Mouse (Mus musculus): ENCODE results near the gene Cacna1a.

- TF ChIP-seq E2F4 (IDR thresholded peaks at IDR 0.05; ENCODE audit: borderline replicate concordance, low read depth, low read length), result no peak
- TF ChIP-seq CTCF (IDR thresholded peaks at IDR 0.05 in 2 of 3, conservative IDR thresholded peaks at IDR 0.05 in 1 of 3; ENCODE audit: control insufficient read depth in 1 of 3, insufficient read depth in 1 of 3, low read depth in 2 of 3, low read length in 3 of 3, poor library complexity in 1 of 3, severe bottlenecking in 1 of 3), result no peak
- no peak for TF ChIP-seq HCFC1 (IDR thresholded peaks at IDR 0.05; ENCODE audit: low read depth, low read length)
- no peak for TF ChIP-seq GATA1 (IDR thresholded peaks at IDR 0.05; ENCODE audit: low read depth, low read length)
- TF ChIP-seq POLR2A (IDR thresholded peaks at IDR 0.05; ENCODE audit: control insufficient read depth in 1 of 2, insufficient read depth in 1 of 2, low read depth in 1 of 2, low read length in 2 of 2, poor library complexity in 1 of 2), result no peak
- no peak for TF ChIP-seq MAFK (IDR thresholded peaks at IDR 0.05; ENCODE audit: borderline replicate concordance, low read depth, low read length)
- TF ChIP-seq MAZ (IDR thresholded peaks at IDR 0.05; ENCODE audit: low read depth, low read length), result no peak
- TF ChIP-seq BHLHE40 (IDR thresholded peaks at IDR 0.05; ENCODE audit: borderline replicate concordance, low read depth, low read length), result no peak
- no peak for TF ChIP-seq USF1 (IDR thresholded peaks at IDR 0.05; ENCODE audit: low read depth, low read length)
- TF ChIP-seq ZMIZ1 (IDR thresholded peaks at IDR 0.05; ENCODE audit: low read depth, low read length), result no peak
- TF ChIP-seq MEF2A (IDR thresholded peaks at IDR 0.05; ENCODE audit: extremely low read depth, insufficient replicate concordance, low read depth, low read length, poor library complexity, severe bottlenecking), result no peak
- TF ChIP-seq NELFE (IDR thresholded peaks at IDR 0.05; ENCODE audit: low read depth, low read length), result no peak
- no peak for TF ChIP-seq TCF12 (IDR thresholded peaks at IDR 0.05; ENCODE audit: low read depth, low read length)
- no peak for TF ChIP-seq TAL1 (IDR thresholded peaks at IDR 0.05; ENCODE audit: low read length)
Observed at GRCm38 (mm10) chr8:84375038-84375437, 13.2 kb upstream of the Cacna1a start.

Data from MEL (cell line).